Mouse (Mus musculus) stomach, postnatal 0 days (tissue): ENCODE results near the gene Tipin.

Experiments used
- CTCF ChIP-seq: IDR thresholded peaks from 2 replicates; pipeline ENCODE4 v1.5.1; 2016; ENCODE audit warnings: antibody characterized with exemption, low read depth, mild to moderate bottlenecking, moderate library complexity
- EP300 ChIP-seq: optimal IDR thresholded peaks from 2 replicates; pipeline ENCODE3; 2016; ENCODE audit warnings: antibody characterized with exemption

- TF ChIP-seq CTCF (no peak), EP300 (no peak)
These were observed 35.6 kb downstream of the Tipin start for GRCm38 (mm10) chr9:64316986-64317385.
